Mouse (Mus musculus): Measurements from ENCODE around the gene Clpsl2.

DNA sequence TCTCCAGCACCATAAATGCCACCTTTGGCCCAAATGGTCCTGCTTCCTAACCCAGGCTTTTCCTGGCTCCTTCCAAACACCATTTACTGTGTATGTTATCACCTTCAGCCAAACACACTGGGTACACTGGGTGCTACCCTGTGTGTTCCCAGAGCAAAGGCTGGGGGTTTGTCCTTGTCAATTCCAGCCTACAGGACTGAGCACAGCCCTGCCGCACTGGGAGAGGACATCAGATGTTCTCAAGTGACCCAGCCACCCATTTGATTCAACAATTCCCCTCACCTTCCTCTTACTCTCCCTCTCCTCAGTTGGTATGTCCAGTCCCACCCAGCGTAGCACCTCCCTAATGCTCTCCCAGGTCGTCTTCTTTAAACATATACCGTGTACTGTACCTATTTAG is 28.6 kb upstream of the Clpsl2 start:
- TF ChIP-seq CTCF (IDR thresholded peaks at IDR 0.05) (no peak), POLR2A (IDR thresholded peaks at IDR 0.05; ENCODE audit: insufficient read depth, low read depth, low read length) (no peak)

Data from heart, adult 2 months (tissue).